Mouse (Mus musculus) cortical plate, adult 2 months (tissue): ENCODE measurements at regions not wholly inside any gene's neighbourhood (a gene's known extent, or its start where the extent isn't known, plus 50 kb on each side); places are given as distances from the start of the nearest gene placed in this dataset.

Source experiments
- CTCF ChIP-seq: fragments of 200-500 bp; IDR thresholded peaks from 2 replicates; pipeline ENCODE4 v1.5.1; 2011; ENCODE audit warnings: mild to moderate bottlenecking, control low read depth, low read length; ENCODE audit not compliant: insufficient read depth; ENCODE audit errors: extremely low read depth
- POLR2A ChIP-seq: fragments of 200-500 bp; IDR thresholded peaks from 2 replicates; pipeline ENCODE4 v1.6.1; 2011; ENCODE audit warnings: mild to moderate bottlenecking, low read length, control low read depth; ENCODE audit not compliant: insufficient read depth; ENCODE audit errors: extremely low read depth

GRCm38 (mm10) chr13:19882889-19883288, 58.8 kb upstream of the Gpr141 start:
- TF ChIP-seq POLR2A, result no peak
- no peak for TF ChIP-seq CTCF
